9 mouse cellular contexts compared by ENCODE assay signal in genomic region chr11:5259944-5260598, GRCm38 (mm10). TPM values are rescaled to one million over a fixed set of nuclear protein-coding genes. Genes with fewer than 3 reads are reported as not detected.
A peak's percentile ranks its signal among the peaks of the same experiment; 100 is the strongest.
DNase-seq lines count a peak whose midpoint lies in the region; ATAC-seq lines count a peak whose summit lies in the region.
"Had no signal": no experiment of that assay in that cellular context is flagged by ENCODE, and none has a peak within 500 bp of the region (broad histone marks: within the 10 kb centered on the region; RNA-seq: fewer than 3 reads in every experiment).

No protein-coding gene starts in this region.

- ATAC-seq in neural tube, embryonic 11.5 days (ENCODE audit: insufficient read depth, low FRiP score, low TSS enrichment): no peak
- ATAC-seq in liver, embryonic 15.5 days (ENCODE audit: insufficient read depth): no peak

- H3K9me3 ChIP-seq in neural tube, embryonic 11.5 days (ENCODE audit: control insufficient read depth, low read length): no peaks in the 10 kb centered on the region
- no peaks in the 10 kb centered on the region for H3K9me3 ChIP-seq in liver, embryonic 15.5 days (replicated peaks)

- no peak overlapping the region for H3K27ac ChIP-seq in neural tube, embryonic 11.5 days (ENCODE audit: low read depth, low read length)
- H3K27ac ChIP-seq in liver, embryonic 15.5 days (replicated peaks): no peak overlapping the region

- H3K4me3 ChIP-seq in neural tube, embryonic 11.5 days (ENCODE audit: low read depth, low read length): peak overlapping the region; percentile 75; the same call in 1 of the 2 replicates
- peak overlapping the region; percentile 82; the same call in 1 of the 2 replicates for H3K4me3 ChIP-seq in liver, embryonic 15.5 days (replicated peaks)

- peaks cover 13% of the 10 kb centered on the region for H3K4me1 ChIP-seq in neural tube, embryonic 11.5 days (ENCODE audit: control insufficient read depth, insufficient read depth, low read length)
- H3K4me1 ChIP-seq in liver, embryonic 15.5 days (replicated peaks): peaks cover 23% of the 10 kb centered on the region

- H3K4me2 ChIP-seq in neural tube, embryonic 11.5 days (ENCODE audit: low read depth): peak overlapping the region; percentile 55
- peak overlapping the region; percentile 97; the same call in 1 of the 2 replicates for H3K4me2 ChIP-seq in liver, embryonic 15.5 days

- H3K9ac ChIP-seq in neural tube, embryonic 11.5 days (ENCODE audit: low read length): no peak overlapping the region
- H3K9ac ChIP-seq in liver, embryonic 15.5 days: no peak overlapping the region

- no peaks in the 10 kb centered on the region for H3K36me3 ChIP-seq in neural tube, embryonic 11.5 days (ENCODE audit: control insufficient read depth, insufficient read depth, low read length)
- H3K36me3 ChIP-seq in liver, embryonic 15.5 days (replicated peaks): no peaks in the 10 kb centered on the region

- 47% methylated on average over 10 of the region's 10 CpGs for WGBS in neural tube, embryonic 11.5 days
- WGBS in liver, embryonic 15.5 days (ENCODE audit: insufficient replicate concordance): 40% methylated on average over 10 of the region's 10 CpGs

- H3K27me3 ChIP-seq in neural tube, embryonic 11.5 days (ENCODE audit: control insufficient read depth, insufficient read depth, low read length): no peaks in the 10 kb centered on the region
- H3K27me3 ChIP-seq in liver, embryonic 15.5 days: peaks cover 30% of the 10 kb centered on the region

- no peak for DNase-seq in neural tube, embryonic 11.5 days (ENCODE audit: low spot score)
- no peak for DNase-seq in neural tube, embryonic 10.5 days (ENCODE audit: extremely low spot score, low spot score)
- DNase-seq in forelimb bud, embryonic 11.5 days (ENCODE audit: low read depth, low spot score): peak; percentile 49
- DNase-seq in thymus, postnatal 4 days: peak; percentile 58
- DNase-seq in adrenal gland, postnatal 14 days: no peak
- DNase-seq in layer of hippocampus, postnatal 14 days (ENCODE audit: low spot score in 2 of 2): no peak
- no peak for DNase-seq in c-Kit-positive CD71-positive TER-119-positive erythroid progenitor cells, embryonic 14.5 days (ENCODE audit: low spot score)
- DNase-seq: adrenal gland, adult 8-10 months had no signal

RNA-seq across cellular contexts. Expression of gene Kremen1, which starts 1.3 kb away (rescaled TPM):
- polyA plus RNA-seq in neural tube, embryonic 11.5 days (2014; fragmentation: Nextera tagmentation; extraction: Ambion mirVana): 9.6 and 12.0 TPM in 2 replicates
- 1.9 and 2.0 TPM in 2 replicates for polyA plus RNA-seq in liver, embryonic 15.5 days (2015; fragmentation: Nextera tagmentation; extraction: Ambion mirVana)
- total RNA-seq in adrenal gland, postnatal 14 days (2021): 17.2 and 19.8 TPM in 2 replicates
- total RNA-seq in layer of hippocampus, postnatal 14 days (2021): 10 to 100 TPM; 10.7 to 11.6 TPM

Comparison
In these comparisons a context has a peak if more than half of its experiments do, and no peak if none do; other contexts are left out.
1. DNase-seq: peak in forelimb bud, embryonic 11.5 days (single experiment) and thymus, postnatal 4 days (single experiment); none in neural tube, embryonic 11.5 days (single experiment), neural tube, embryonic 10.5 days (single experiment), adrenal gland, postnatal 14 days (single experiment), layer of hippocampus, postnatal 14 days (0 of 2) and c-Kit-positive CD71-positive TER-119-positive erythroid progenitor cells, embryonic 14.5 days (single experiment).